Mouse (Mus musculus): ENCODE measurements at regions not wholly inside any gene's neighbourhood (a gene's known extent, or its start where the extent isn't known, plus 50 kb on each side); places are given as distances from the start of the nearest gene placed in this dataset.

DNA sequence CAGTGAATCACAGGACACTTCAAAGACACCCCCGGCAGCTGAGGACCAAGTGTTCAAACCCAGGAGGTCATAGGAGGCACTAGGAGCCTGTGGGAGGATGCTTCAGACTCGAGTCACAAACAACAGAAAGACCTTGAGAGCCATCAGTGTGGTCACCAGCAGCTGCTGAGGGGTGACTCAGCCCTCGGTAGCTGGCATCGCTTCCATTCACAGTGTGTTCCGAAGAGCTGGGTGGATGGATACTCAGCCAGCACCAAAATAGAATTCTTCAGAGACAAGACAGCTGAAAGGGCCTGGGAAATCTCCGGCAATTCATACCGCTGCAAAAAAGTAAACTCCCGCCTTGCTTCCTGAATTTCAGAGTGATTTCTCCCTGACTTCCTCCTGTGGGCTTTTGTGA is 87.4 kb upstream of the Foxk1 start:
- H3K4me1 ChIP-seq (ENCODE audit: control insufficient read depth, insufficient read depth) = no peaks in the 10 kb centered on the region
- 14% methylated on average over 8 of the region's 8 CpGs for WGBS
- no peak overlapping the region for H3K4me3 ChIP-seq (ENCODE audit: low read depth, low read length)
- no peak overlapping the region for H3K4me2 ChIP-seq (ENCODE audit: low read depth, low read length)
- TF ChIP-seq EP300 (IDR thresholded peaks at IDR 0.05; ENCODE audit: low read depth) (no peak), CTCF (IDR thresholded peaks at IDR 0.05; ENCODE audit: low read depth) (no peak)
- H3K27ac ChIP-seq (ENCODE audit: low read depth) = no peak overlapping the region
- H3K9me3 ChIP-seq (replicated peaks; ENCODE audit: control insufficient read depth, low read length) = no peaks in the 10 kb centered on the region
- no peak overlapping the region; the same call in 1 of the 2 replicates for H3K9ac ChIP-seq (replicated peaks; ENCODE audit: low read depth, low read length)
- H3K36me3 ChIP-seq (replicated peaks; ENCODE audit: control insufficient read depth, insufficient read depth, low read length) = no peaks in the 10 kb centered on the region
- no peaks in the 10 kb centered on the region for H3K27me3 ChIP-seq (ENCODE audit: control insufficient read depth, insufficient read depth, low read length)
- ATAC-seq (ENCODE audit: insufficient read depth, low read depth) (peak; percentile 60; the same call in 1 of the 2 replicates), DNase-seq (ENCODE audit: low spot score) (peak; percentile 21)

DNA sequence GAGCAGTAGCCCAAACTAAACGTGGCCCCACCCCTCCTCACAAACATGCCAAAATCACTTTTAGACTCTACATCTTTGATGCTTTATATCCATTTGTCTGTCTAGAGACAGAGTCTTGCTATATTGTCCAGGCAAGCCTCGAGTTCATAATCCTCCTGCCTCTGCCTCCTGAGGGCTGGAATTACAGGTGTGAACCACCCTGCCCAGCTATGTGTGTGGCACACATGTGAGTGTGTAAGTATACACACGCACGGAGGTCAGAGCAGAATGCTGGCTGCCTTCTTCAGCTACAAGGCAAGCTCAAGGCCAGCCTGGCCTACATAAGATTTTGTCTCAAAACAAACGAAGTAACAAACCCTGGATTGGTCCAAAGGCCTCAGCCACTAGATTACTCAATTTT is 86.8 kb upstream of the Foxk1 start:
- Histone ChIP-seq H3K36me3 (replicated peaks; ENCODE audit: control insufficient read depth, insufficient read depth, low read length) (no peaks in the 10 kb centered on the region), H3K4me2 (ENCODE audit: low read depth, low read length) (no peak overlapping the region), H3K4me3 (ENCODE audit: low read depth, low read length) (no peak overlapping the region), H3K9me3 (replicated peaks; ENCODE audit: control insufficient read depth, low read length) (no peaks in the 10 kb centered on the region), H3K9ac (replicated peaks; ENCODE audit: low read depth, low read length) (no peak overlapping the region), H3K27ac (ENCODE audit: low read depth) (no peak overlapping the region), H3K27me3 (ENCODE audit: control insufficient read depth, insufficient read depth, low read length) (no peaks in the 10 kb centered on the region), H3K4me1 (ENCODE audit: control insufficient read depth, insufficient read depth) (no peaks in the 10 kb centered on the region)
- DNase-seq (ENCODE audit: low spot score) (no peak), ATAC-seq (ENCODE audit: insufficient read depth, low read depth) (no peak)
- WGBS = 74% methylated on average over 5 of the region's 5 CpGs
- TF ChIP-seq EP300 (IDR thresholded peaks at IDR 0.05; ENCODE audit: low read depth) (no peak), CTCF (IDR thresholded peaks at IDR 0.05; ENCODE audit: low read depth) (no peak)

GRCm38 (mm10) chr5:142319268-142319667 is 82.0 kb upstream of the Foxk1 start:
- peak; percentile 60 for DNase-seq (ENCODE audit: low spot score)
- H3K9me3 ChIP-seq (replicated peaks; ENCODE audit: control insufficient read depth, low read length) = no peaks in the 10 kb centered on the region
- no peak overlapping the region for H3K27ac ChIP-seq (ENCODE audit: low read depth)
- no peaks in the 10 kb centered on the region for H3K4me1 ChIP-seq (ENCODE audit: control insufficient read depth, insufficient read depth)
- no peaks in the 10 kb centered on the region for H3K27me3 ChIP-seq (ENCODE audit: control insufficient read depth, insufficient read depth, low read length)
- WGBS = 4% methylated on average over 7 of the region's 7 CpGs
- no peak overlapping the region for H3K9ac ChIP-seq (replicated peaks; ENCODE audit: low read depth, low read length)
- TF ChIP-seq EP300 (IDR thresholded peaks at IDR 0.05; ENCODE audit: low read depth) (no peak), CTCF (IDR thresholded peaks at IDR 0.05; ENCODE audit: low read depth) (peak; percentile 79)
- H3K4me3 ChIP-seq (ENCODE audit: low read depth, low read length) = no peak overlapping the region
- H3K36me3 ChIP-seq (replicated peaks; ENCODE audit: control insufficient read depth, insufficient read depth, low read length) = no peaks in the 10 kb centered on the region
- no peak overlapping the region for H3K4me2 ChIP-seq (ENCODE audit: low read depth, low read length)
- peak; percentile 64 for ATAC-seq (ENCODE audit: insufficient read depth, low read depth)

- Histone ChIP-seq H3K9ac (replicated peaks; ENCODE audit: low read depth, low read length) (no peak overlapping the region), H3K27me3 (ENCODE audit: control insufficient read depth, insufficient read depth, low read length) (no peaks in the 10 kb centered on the region), H3K4me1 (ENCODE audit: control insufficient read depth, insufficient read depth) (no peaks in the 10 kb centered on the region), H3K9me3 (replicated peaks; ENCODE audit: control insufficient read depth, low read length) (no peaks in the 10 kb centered on the region), H3K4me3 (ENCODE audit: low read depth, low read length) (no peak overlapping the region), H3K27ac (ENCODE audit: low read depth) (no peak overlapping the region), H3K36me3 (replicated peaks; ENCODE audit: control insufficient read depth, insufficient read depth, low read length) (no peaks in the 10 kb centered on the region), H3K4me2 (ENCODE audit: low read depth, low read length) (no peak overlapping the region)
- WGBS = 69% methylated on average over 8 of the region's 8 CpGs
- no peak for DNase-seq (ENCODE audit: low spot score)
- TF ChIP-seq CTCF (IDR thresholded peaks at IDR 0.05; ENCODE audit: low read depth) (no peak), EP300 (IDR thresholded peaks at IDR 0.05; ENCODE audit: low read depth) (no peak)
- ATAC-seq (ENCODE audit: insufficient read depth, low read depth) = no peak
Measured at GRCm38 (mm10) chr5:142321316-142321715, 80.0 kb upstream of the Foxk1 start.

DNA sequence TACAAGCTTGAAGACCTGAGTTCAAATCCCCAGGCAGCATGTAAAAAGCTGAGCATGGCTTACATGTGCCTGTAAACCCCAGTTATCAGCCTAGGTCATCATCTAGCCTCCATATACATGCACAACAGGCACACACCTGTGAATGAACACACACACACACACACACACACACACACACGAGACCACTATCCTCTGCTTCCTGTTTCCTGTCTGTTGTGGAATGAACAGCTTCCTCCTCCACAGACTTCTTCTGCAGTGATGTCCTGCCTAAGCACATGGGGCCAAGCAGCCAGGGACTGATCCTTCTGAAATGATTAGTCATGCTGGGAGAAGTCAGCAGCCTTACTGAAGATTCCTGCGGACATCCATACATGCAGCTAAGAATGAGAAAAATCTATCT is 76.4 kb upstream of the Foxk1 start:
- Histone ChIP-seq H3K4me2 (ENCODE audit: low read depth, low read length) (no peak overlapping the region), H3K36me3 (replicated peaks; ENCODE audit: control insufficient read depth, insufficient read depth, low read length) (no peaks in the 10 kb centered on the region), H3K9ac (replicated peaks; ENCODE audit: low read depth, low read length) (no peak overlapping the region), H3K27me3 (ENCODE audit: control insufficient read depth, insufficient read depth, low read length) (no peaks in the 10 kb centered on the region), H3K27ac (ENCODE audit: low read depth) (no peak overlapping the region), H3K4me3 (ENCODE audit: low read depth, low read length) (no peak overlapping the region), H3K9me3 (replicated peaks; ENCODE audit: control insufficient read depth, low read length) (no peaks in the 10 kb centered on the region), H3K4me1 (ENCODE audit: control insufficient read depth, insufficient read depth) (no peaks in the 10 kb centered on the region)
- WGBS = 61% methylated on average over 2 of the region's 2 CpGs
- TF ChIP-seq CTCF (IDR thresholded peaks at IDR 0.05; ENCODE audit: low read depth) (no peak), EP300 (IDR thresholded peaks at IDR 0.05; ENCODE audit: low read depth) (no peak)
- DNase-seq (ENCODE audit: low spot score) (no peak), ATAC-seq (ENCODE audit: insufficient read depth, low read depth) (no peak)

- no peak overlapping the region for H3K4me3 ChIP-seq (ENCODE audit: low read depth, low read length)
- no peaks in the 10 kb centered on the region for H3K27me3 ChIP-seq (ENCODE audit: control insufficient read depth, insufficient read depth, low read length)
- TF ChIP-seq CTCF (IDR thresholded peaks at IDR 0.05; ENCODE audit: low read depth) = no peak
- no peak for TF ChIP-seq EP300 (IDR thresholded peaks at IDR 0.05; ENCODE audit: low read depth)
- H3K9me3 ChIP-seq (replicated peaks; ENCODE audit: control insufficient read depth, low read length) = no peaks in the 10 kb centered on the region
- H3K4me2 ChIP-seq (ENCODE audit: low read depth, low read length) = no peak overlapping the region
- DNase-seq (ENCODE audit: low spot score) (no peak), ATAC-seq (ENCODE audit: insufficient read depth, low read depth) (no peak)
- H3K27ac ChIP-seq (ENCODE audit: low read depth) = no peak overlapping the region
- WGBS = 67% methylated on average over 4 of the region's 4 CpGs
- H3K4me1 ChIP-seq (ENCODE audit: control insufficient read depth, insufficient read depth) = no peaks in the 10 kb centered on the region
- H3K36me3 ChIP-seq (replicated peaks; ENCODE audit: control insufficient read depth, insufficient read depth, low read length) = no peaks in the 10 kb centered on the region
- no peak overlapping the region for H3K9ac ChIP-seq (replicated peaks; ENCODE audit: low read depth, low read length)
Measured at GRCm38 (mm10) chr5:142325560-142325959, 75.7 kb upstream of the Foxk1 start.
